Mouse (Mus musculus) Patski (cell line): ENCODE data around the gene Ap1s1. TPM values are rescaled to one million over a fixed set of nuclear protein-coding genes. Genes with fewer than 3 reads are reported as not detected.

Experiments
- ATAC-seq: fragments of 100-300 bp; one replicate; pipeline ENCODE4 v1.8.0; 2021
- CTCF ChIA-PET: fragments of 350-600 bp; sonication (Branson Sonifier 250); formaldehyde crosslinking; loops from one replicate; lab custom pipeline; 2022; ENCODE audit warnings: inconsistent platforms; lab: Charles Lee
- POLR2A ChIA-PET: fragments of 350-600 bp; sonication (Branson Sonifier 250); formaldehyde crosslinking; loops from one replicate; lab custom pipeline; 2022; ENCODE audit warnings: antibody characterized with exemption, inconsistent platforms; lab: Charles Lee
- DNase-seq: peaks from one replicate; pipeline ENCODE4 v3.0.0-alpha.2; 2011; ENCODE audit warnings: low read depth, low spot score
- H3K27me3 ChIP-seq: fragments of 371-371 bp; one replicate; pipeline ENCODE4 v1.5.1; 2021
- CTCF ChIP-seq: fragments of 100-300 bp; IDR thresholded peaks from one replicate; pipeline ENCODE4 v1.5.1; 2021
- in situ Hi-C: fragments of 300-500 bp; cut with MboI; formaldehyde crosslinking; loops from 3 replicates; pipeline ENCODE4 v1.11.1; 2018; ENCODE audit warnings: low pct_unique_long_range_greater_than_20kb, mixed read lengths
- polyA plus RNA-seq: library from polyadenylated mRNA; unstranded; gene quantifications from one replicate; pipeline ENCODE4 v1.2.3, GENCODE M21; 2021

The Ap1s1 gene
- 240 TPM for polyA plus RNA-seq

DNA sequence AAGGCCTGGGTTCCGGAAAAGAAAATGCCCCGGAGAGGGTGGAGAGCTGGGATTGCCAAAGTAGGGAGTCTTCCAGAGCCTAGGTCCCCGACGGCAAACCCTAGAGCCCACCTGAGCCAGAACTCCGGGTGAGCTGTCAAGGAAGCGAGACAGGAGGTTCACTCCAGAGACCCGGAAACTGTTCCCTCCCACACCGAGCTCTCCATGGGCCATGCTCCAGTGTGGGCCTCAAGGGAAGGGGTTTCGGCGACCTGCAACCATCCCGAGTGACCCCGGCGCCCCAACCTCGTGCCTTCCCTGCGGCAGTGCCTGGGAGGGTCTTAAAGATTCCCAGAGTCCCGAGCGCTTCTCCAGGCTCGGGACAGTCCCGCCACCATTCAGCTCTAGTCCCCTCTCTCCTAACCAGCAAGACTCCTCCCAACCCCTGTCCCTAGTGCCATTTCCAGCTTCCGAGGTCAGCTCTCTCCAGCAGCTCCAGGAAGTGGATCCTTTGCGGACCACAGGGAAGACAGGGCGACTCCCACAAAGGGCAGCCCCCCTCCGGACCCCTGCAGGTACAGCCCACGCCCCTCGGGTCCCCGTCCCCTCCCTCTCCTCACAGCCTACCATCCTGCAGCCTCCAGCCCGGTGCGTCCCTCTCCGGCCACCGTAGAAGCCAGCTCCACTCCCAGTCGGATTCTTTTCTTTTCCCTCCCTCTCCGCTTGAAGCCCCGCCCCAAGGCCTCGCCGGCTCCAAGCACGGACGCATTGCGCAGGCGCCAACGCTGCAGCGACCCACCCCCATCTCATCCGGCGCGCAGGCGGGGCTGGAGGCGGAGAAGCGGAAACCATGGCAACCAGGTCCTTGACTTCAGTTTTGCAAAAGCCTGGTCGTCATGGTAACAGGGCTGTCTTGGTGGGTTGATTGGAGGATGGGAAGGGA is at the start of gene Ap1s1:
TSS of gene Ap1s1 (minus strand) at position 734 of the 922 bp plus-strand sequence.
- H3K27me3 ChIP-seq: no peaks in the 10 kb centered on the region
- POLR2A ChIA-PET: interaction anchor here (1.4 to 1.9 kb wide), 4 partner anchors 14 to 70 kb away, joined by 4 to 11 read pairs (median 7); no protein-coding TSS in a partner anchor
- CTCF ChIA-PET: interaction anchor here (0.8 to 2.1 kb wide), 5 partner anchors 10 to 57 kb away, joined by 3 to 6 read pairs (median 3); no protein-coding TSS in a partner anchor
- DNase-seq (peak; percentile 84), ATAC-seq (peak; percentile 77)
- no peak for TF ChIP-seq CTCF
- in situ Hi-C loops: no loop called here

DNA sequence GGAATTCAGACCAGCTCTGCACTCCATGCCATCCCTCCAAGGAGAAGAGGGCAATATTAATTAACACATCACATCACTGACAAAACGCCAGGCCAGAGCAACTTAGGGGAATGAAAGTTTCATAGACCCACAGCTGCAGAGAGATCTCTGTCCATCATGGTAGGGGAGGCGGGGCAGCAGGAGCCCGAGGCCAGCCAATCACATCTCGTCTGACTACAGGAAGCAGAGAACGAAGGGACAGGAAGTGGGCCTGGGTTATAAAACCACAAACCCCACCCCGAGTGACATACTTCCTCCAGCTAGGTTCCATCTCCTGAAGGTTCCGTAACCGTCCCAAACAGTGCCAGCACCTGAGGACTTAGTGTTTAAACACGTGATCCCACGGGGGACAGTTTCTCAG is 49.2 kb upstream of the Ap1s1 start:
- H3K27me3 ChIP-seq: no peaks in the 10 kb centered on the region
- DNase-seq (no peak), ATAC-seq (no peak)
- in situ Hi-C loops: loop anchor here (25.0 kb wide), 1 partner anchor 1383 kb away; no protein-coding TSS in a partner anchor
- no peak for TF ChIP-seq CTCF
- ChIA-PET CTCF (interaction anchor here (2.2 kb wide), 1 partner anchor 12 kb away, joined by 8 read pairs; no protein-coding TSS in a partner anchor), POLR2A (no interaction called here)

DNA sequence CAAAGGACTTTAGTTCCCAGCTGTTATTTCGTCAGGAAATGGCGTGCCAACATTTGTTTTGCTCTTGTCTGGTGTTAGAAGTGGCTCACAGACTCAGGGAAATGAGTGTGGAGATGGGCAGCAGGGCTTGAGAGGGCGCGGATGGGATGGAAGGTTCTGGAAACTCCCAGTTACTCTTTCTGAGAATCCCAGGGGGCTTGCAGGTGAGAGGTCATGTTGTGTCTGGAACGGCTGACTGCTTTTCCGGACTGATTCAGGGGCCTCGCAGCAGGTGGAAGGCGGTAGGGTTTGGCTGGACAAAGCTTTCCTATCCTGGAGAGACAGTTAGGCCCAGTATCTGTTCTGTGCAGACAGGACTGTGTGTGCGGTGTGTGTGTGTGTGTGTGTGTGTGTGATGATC is 47.8 kb upstream of the Ap1s1 start:
- in situ Hi-C loops: loop anchor here (25.0 kb wide), 1 partner anchor 1381 kb away; no protein-coding TSS in a partner anchor
- ATAC-seq: no peak
- DNase-seq: no peak
- no peak for TF ChIP-seq CTCF
- no peaks in the 10 kb centered on the region for H3K27me3 ChIP-seq
- ChIA-PET CTCF (interaction anchor here (0.7 to 1.4 kb wide), 2 partner anchors 11 to 14 kb away, joined by 3 read pairs; no protein-coding TSS in a partner anchor), POLR2A (interaction anchor here (1.5 kb wide), 1 partner anchor 29 kb away, joined by 3 read pairs; no protein-coding TSS in a partner anchor)

DNA sequence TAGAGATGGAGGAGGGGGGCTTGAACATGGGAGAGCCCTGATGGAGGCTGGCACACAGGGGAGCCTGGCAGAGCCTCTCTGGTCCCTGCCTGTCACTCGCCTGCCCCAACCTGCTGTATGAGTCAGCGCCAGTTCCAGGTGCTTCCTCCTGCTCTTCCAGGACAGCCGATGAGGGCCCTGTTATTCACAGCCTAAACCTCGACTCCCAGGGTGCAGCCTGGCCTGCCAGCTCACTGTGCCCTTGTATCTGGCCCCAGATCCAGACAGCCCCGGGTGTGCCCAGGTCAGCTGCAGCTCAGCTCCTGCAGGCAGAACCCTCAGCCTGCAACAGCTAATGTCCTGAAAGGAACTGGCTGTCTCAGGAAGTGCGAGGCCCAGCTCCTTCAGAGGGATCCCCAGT is 45.6 kb upstream of the Ap1s1 start:
- no peaks in the 10 kb centered on the region for H3K27me3 ChIP-seq
- ATAC-seq: no peak
- ChIA-PET POLR2A (interaction anchor here (2.2 kb wide), 1 partner anchor 11 kb away, joined by 10 read pairs; no protein-coding TSS in a partner anchor), CTCF (interaction anchor here (1.1 to 2.6 kb wide), 4 partner anchors 9 to 55 kb away, joined by 3 to 10 read pairs (median 4); no protein-coding TSS in a partner anchor)
- in situ Hi-C loops: loop anchor here (25.0 kb wide), 1 partner anchor 1379 kb away; no protein-coding TSS in a partner anchor
- no peak for DNase-seq
- no peak for TF ChIP-seq CTCF

GRCm38 (mm10) chr5:137090870-137091269 is 44.9 kb upstream of the Ap1s1 start:
- no peak for ATAC-seq
- DNase-seq: no peak
- no peaks in the 10 kb centered on the region for H3K27me3 ChIP-seq
- in situ Hi-C loops: loop anchor here (25.0 kb wide), 1 partner anchor 1379 kb away; no protein-coding TSS in a partner anchor
- ChIA-PET CTCF (interaction anchor here (1.1 to 2.6 kb wide), 6 partner anchors 8 to 67 kb away, joined by 3 to 10 read pairs (median 4); no protein-coding TSS in a partner anchor), POLR2A (interaction anchor here (2.2 kb wide), 1 partner anchor 11 kb away, joined by 10 read pairs; no protein-coding TSS in a partner anchor)
- no peak for TF ChIP-seq CTCF

- ChIA-PET CTCF (no interaction called here), POLR2A (interaction anchor here (0.8 kb wide), 1 partner anchor 9 kb away, joined by 3 read pairs; no protein-coding TSS in a partner anchor)
- DNase-seq (no peak), ATAC-seq (no peak)
- in situ Hi-C loops: loop anchor here (25.0 kb wide), 1 partner anchor 1375 kb away; no protein-coding TSS in a partner anchor
- no peak for TF ChIP-seq CTCF
- H3K27me3 ChIP-seq: no peaks in the 10 kb centered on the region
These were observed 41.5 kb upstream of the Ap1s1 start for GRCm38 (mm10) chr5:137087410-137087809.

DNA sequence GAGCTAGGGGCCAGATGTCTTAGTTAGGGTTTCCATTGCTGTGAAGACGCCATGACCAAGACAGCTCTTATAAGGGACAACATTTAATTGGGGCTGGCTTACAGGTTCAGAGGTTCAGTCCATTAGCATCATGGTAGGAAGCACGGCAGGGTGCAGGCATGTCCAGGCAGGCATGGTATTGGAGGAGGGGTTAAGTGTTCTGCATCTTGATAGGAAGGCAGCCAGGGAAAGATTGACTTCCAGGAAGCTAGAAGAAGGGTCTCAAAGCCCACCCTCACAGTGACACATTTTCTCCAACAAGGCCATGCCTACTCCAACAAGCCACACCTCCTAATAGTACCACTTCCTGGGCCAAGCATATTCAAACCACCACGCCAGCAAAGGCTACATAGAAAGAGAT is 39.8 kb upstream of the Ap1s1 start:
- H3K27me3 ChIP-seq: no peaks in the 10 kb centered on the region
- ChIA-PET CTCF (no interaction called here), POLR2A (interaction anchor here (1.7 kb wide), 1 partner anchor 16 kb away, joined by 3 read pairs; no protein-coding TSS in a partner anchor)
- no peak for ATAC-seq
- no peak for TF ChIP-seq CTCF
- no peak for DNase-seq
- in situ Hi-C loops: loop anchor here (25.0 kb wide), 1 partner anchor 1373 kb away; no protein-coding TSS in a partner anchor

- CTCF ChIA-PET: no interaction called here
- no peak for DNase-seq
- POLR2A ChIA-PET: interaction anchor here (1.7 kb wide), 1 partner anchor 17 kb away, joined by 3 read pairs; no protein-coding TSS in a partner anchor
- in situ Hi-C loops: loop anchor here (25.0 kb wide), 1 partner anchor 1373 kb away; no protein-coding TSS in a partner anchor
- no peak for TF ChIP-seq CTCF
- H3K27me3 ChIP-seq: no peaks in the 10 kb centered on the region
- no peak for ATAC-seq
These were observed 39.1 kb upstream of the Ap1s1 start for GRCm38 (mm10) chr5:137085021-137085420.

DNA sequence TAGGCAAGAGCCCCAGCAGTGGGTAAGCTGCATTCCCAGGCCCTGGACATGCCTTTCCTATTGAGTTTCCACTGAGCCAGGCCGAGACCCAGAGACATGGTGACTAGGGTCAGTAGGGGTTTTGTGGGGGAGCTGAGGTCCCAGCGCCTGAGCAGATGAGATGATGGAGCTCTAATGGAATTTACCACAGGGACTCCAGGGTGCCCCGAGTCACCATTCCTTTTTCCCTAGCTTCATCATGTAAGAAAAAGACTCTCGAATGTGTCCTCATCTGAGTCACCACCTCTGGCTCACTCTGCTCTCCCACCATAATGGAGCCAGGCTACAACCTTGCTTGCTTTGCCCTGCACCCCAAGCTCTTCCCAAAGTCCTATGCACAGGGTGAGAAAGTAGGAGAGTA is 37.1 kb upstream of the Ap1s1 start:
- no peak for ATAC-seq
- no peaks in the 10 kb centered on the region for H3K27me3 ChIP-seq
- in situ Hi-C loops: loop anchor here (25.0 kb wide), 1 partner anchor 1371 kb away; no protein-coding TSS in a partner anchor
- DNase-seq: no peak
- POLR2A ChIA-PET: interaction anchor here (0.6 to 2.7 kb wide), 6 partner anchors 9 to 96 kb away, joined by 3 to 9 read pairs (median 4); partner anchors contain the start of gene Plod3
- CTCF ChIA-PET: interaction anchor here (1.0 to 1.8 kb wide), 6 partner anchors 8 to 21 kb away, joined by 3 to 8 read pairs (median 4); no protein-coding TSS in a partner anchor
- no peak for TF ChIP-seq CTCF
